Comparison of ENCODE assay signal across 8 mouse cellular contexts in the genomic region with DNA sequence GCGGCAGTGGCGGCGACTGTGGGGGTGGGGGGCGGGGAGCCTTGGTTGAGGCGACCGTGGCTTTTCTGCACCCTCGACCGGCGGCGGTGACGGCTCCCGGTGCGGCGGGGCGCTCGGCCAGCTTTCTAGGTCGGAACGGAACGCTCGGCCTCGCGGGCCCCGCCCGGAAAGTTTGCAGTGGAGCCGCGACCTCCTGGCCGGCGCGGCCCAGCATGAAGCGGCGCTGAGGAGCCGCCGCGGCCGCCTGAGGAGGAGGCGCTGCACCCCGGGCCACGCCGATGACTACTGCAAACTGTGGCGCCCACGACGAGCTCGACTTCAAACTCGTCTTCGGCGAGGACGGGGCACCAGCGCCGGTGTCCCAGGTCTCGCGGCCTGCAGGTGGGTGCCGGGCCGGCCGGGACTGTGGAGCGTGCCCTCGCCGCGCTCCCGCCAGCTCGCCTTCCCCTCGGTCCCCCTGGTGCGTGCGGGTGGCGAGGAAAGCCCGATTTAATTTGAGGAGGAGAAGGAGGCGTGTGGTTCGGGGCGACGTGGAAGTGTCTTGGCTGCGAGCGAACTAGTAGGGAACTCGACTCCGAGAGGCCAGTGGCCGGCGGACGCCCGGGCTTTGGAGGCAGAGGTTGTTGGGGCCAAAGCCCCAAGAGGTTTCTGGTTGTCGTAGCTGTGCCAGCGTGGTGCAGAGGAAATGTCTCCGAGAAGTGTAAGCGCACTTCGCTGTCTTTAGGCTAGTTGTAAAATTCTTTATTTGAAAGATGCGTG. TPM values are rescaled to one million over a fixed set of nuclear protein-coding genes. Genes with fewer than 3 reads are reported as not detected.
DNase-seq lines count a peak whose midpoint lies in the region; ATAC-seq and TF ChIP-seq lines count a peak whose summit lies in the region.

No protein-coding gene starts in this region.

- peak; percentile 84 for ATAC-seq in forebrain, embryonic 11.5 days (replicated peaks; ENCODE audit: low FRiP score)
- peak; percentile 89 for ATAC-seq in hindbrain, embryonic 13.5 days (ENCODE audit: low FRiP score)
- ATAC-seq in lung, embryonic 14.5 days (ENCODE audit: insufficient read depth), result peak; percentile 86
- ATAC-seq in neural tube, embryonic 15.5 days (ENCODE audit: low FRiP score), result peak; percentile 84

- WGBS in forebrain, embryonic 11.5 days, result 0% methylated on average over 77 of the region's 83 CpGs
- under 1% methylated on average over 69 of the region's 83 CpGs for WGBS in hindbrain, embryonic 13.5 days
- WGBS in lung, embryonic 14.5 days, result under 1% methylated on average over 68 of the region's 83 CpGs
- under 1% methylated on average over 79 of the region's 83 CpGs for WGBS in neural tube, embryonic 15.5 days

- H3K27me3 ChIP-seq in forebrain, embryonic 11.5 days (ENCODE audit: control insufficient read depth, insufficient read depth, low read length), result no peaks in the 10 kb centered on the region
- no peaks in the 10 kb centered on the region for H3K27me3 ChIP-seq in hindbrain, embryonic 13.5 days
- H3K27me3 ChIP-seq in lung, embryonic 14.5 days (ENCODE audit: insufficient read depth, low read length), result no peaks in the 10 kb centered on the region
- no peaks in the 10 kb centered on the region for H3K27me3 ChIP-seq in neural tube, embryonic 15.5 days (replicated peaks)

- peak overlapping the region; percentile 86 for H3K4me3 ChIP-seq in forebrain, embryonic 11.5 days (ENCODE audit: low read depth, low read length)
- peak overlapping the region; percentile 84 for H3K4me3 ChIP-seq in hindbrain, embryonic 13.5 days
- H3K4me3 ChIP-seq in lung, embryonic 14.5 days (ENCODE audit: low read depth, low read length), result peak overlapping the region; percentile 87
- peak overlapping the region; percentile 94 for H3K4me3 ChIP-seq in neural tube, embryonic 15.5 days (replicated peaks)

- H3K27ac ChIP-seq in forebrain, embryonic 11.5 days (ENCODE audit: low read depth, low read length), result peak overlapping the region; percentile 86
- H3K27ac ChIP-seq in hindbrain, embryonic 13.5 days, result peak overlapping the region; percentile 92
- peak overlapping the region; percentile 96 for H3K27ac ChIP-seq in lung, embryonic 14.5 days (ENCODE audit: low read depth)
- peak overlapping the region; percentile 93 for H3K27ac ChIP-seq in neural tube, embryonic 15.5 days (replicated peaks)

- no peaks in the 10 kb centered on the region for H3K36me3 ChIP-seq in forebrain, embryonic 11.5 days (ENCODE audit: control insufficient read depth, insufficient read depth, low read length)
- H3K36me3 ChIP-seq in hindbrain, embryonic 13.5 days, result no peaks in the 10 kb centered on the region
- no peaks in the 10 kb centered on the region for H3K36me3 ChIP-seq in lung, embryonic 14.5 days (ENCODE audit: insufficient read depth)
- H3K36me3 ChIP-seq in neural tube, embryonic 15.5 days, result no peaks in the 10 kb centered on the region

- H3K9ac ChIP-seq in forebrain, embryonic 11.5 days (ENCODE audit: low read length), result peak overlapping the region; percentile 81
- peak overlapping the region; percentile 85 for H3K9ac ChIP-seq in hindbrain, embryonic 13.5 days
- H3K9ac ChIP-seq in lung, embryonic 14.5 days, result peak overlapping the region; percentile 88
- H3K9ac ChIP-seq in neural tube, embryonic 15.5 days (replicated peaks), result peak overlapping the region; percentile 82

- DNase-seq in ovary, adult 18-20 months (ENCODE audit: low spot score), result peak; percentile 42
- no peak for DNase-seq in ovary, postnatal 36 days (ENCODE audit: low spot score)
- DNase-seq in adrenal gland, postnatal 10 days, result peak; percentile 76
- DNase-seq in forebrain, embryonic 11.5 days (ENCODE audit: low spot score), result peak; percentile 85
- DNase-seq in lung, embryonic 14.5 days, result peak; percentile 76
- no peak for DNase-seq in thymus, postnatal 36 days

- H3K9me3 ChIP-seq in forebrain, embryonic 11.5 days (ENCODE audit: control insufficient read depth, low read length), result no peaks in the 10 kb centered on the region
- no peaks in the 10 kb centered on the region for H3K9me3 ChIP-seq in hindbrain, embryonic 13.5 days
- no peaks in the 10 kb centered on the region for H3K9me3 ChIP-seq in lung, embryonic 14.5 days (ENCODE audit: low read depth, low read length)
- H3K9me3 ChIP-seq in neural tube, embryonic 15.5 days (replicated peaks), result no peaks in the 10 kb centered on the region

- peak overlapping the region; percentile 49 for H3K4me2 ChIP-seq in forebrain, embryonic 11.5 days (ENCODE audit: low read depth, low read length, severe bottlenecking)
- peak overlapping the region; percentile 73 for H3K4me2 ChIP-seq in hindbrain, embryonic 13.5 days
- peak overlapping the region; percentile 69 for H3K4me2 ChIP-seq in lung, embryonic 14.5 days
- peak overlapping the region; percentile 88 for H3K4me2 ChIP-seq in neural tube, embryonic 15.5 days

- no peak for TF ChIP-seq CTCF in lung, embryonic 14.5 days (IDR thresholded peaks at IDR 0.05; ENCODE audit: low read depth)

- no peaks in the 10 kb centered on the region; the same call in 1 of the 2 replicates for H3K4me1 ChIP-seq in forebrain, embryonic 11.5 days (replicated peaks; ENCODE audit: control insufficient read depth, insufficient read depth, low read length)
- peaks cover 32% of the 10 kb centered on the region for H3K4me1 ChIP-seq in hindbrain, embryonic 13.5 days (replicated peaks)
- 0 out of 2 replicates have a peak, but pooled peaks cover 12% of the 10 kb centered on the region for H3K4me1 ChIP-seq in lung, embryonic 14.5 days (ENCODE audit: insufficient read depth)
- H3K4me1 ChIP-seq in neural tube, embryonic 15.5 days, result peaks cover 32% of the 10 kb centered on the region

RNA-seq across cellular contexts. Expression of gene Nfatc3, which starts 1.2 kb away (rescaled TPM):
- 10 to 100 TPM; 39.1 to 47.7 TPM for total RNA-seq in adrenal gland, postnatal 10 days (2021)
- polyA plus RNA-seq in forebrain, embryonic 11.5 days (2014; fragmentation: Nextera tagmentation; extraction: Ambion mirVana), result 4.5 and 5.3 TPM in 2 replicates
- 4.1 and 4.7 TPM in 2 replicates for polyA plus RNA-seq in hindbrain, embryonic 13.5 days (2015; fragmentation: Nextera tagmentation; extraction: Ambion mirVana)
- 7.1 and 7.6 TPM in 2 replicates for polyA plus RNA-seq in lung, embryonic 14.5 days (2014; fragmentation: Nextera tagmentation; extraction: Ambion mirVana)
- polyA plus RNA-seq in neural tube, embryonic 15.5 days (2015; fragmentation: Nextera tagmentation; extraction: Ambion mirVana), result 3.5 and 4.4 TPM in 2 replicates

RNA-seq across cellular contexts. Expression of gene Ddx28, which starts 48.1 kb away (rescaled TPM):
- 10 to 100 TPM; 13.1 to 16.2 TPM for total RNA-seq in adrenal gland, postnatal 10 days (2021)
- 21.0 and 22.4 TPM in 2 replicates for polyA plus RNA-seq in forebrain, embryonic 11.5 days (2014; fragmentation: Nextera tagmentation; extraction: Ambion mirVana)
- 21.4 and 22.5 TPM in 2 replicates for polyA plus RNA-seq in hindbrain, embryonic 13.5 days (2015; fragmentation: Nextera tagmentation; extraction: Ambion mirVana)
- polyA plus RNA-seq in lung, embryonic 14.5 days (2014; fragmentation: Nextera tagmentation; extraction: Ambion mirVana), result 19.1 and 19.5 TPM in 2 replicates
- 20.8 and 20.9 TPM in 2 replicates for polyA plus RNA-seq in neural tube, embryonic 15.5 days (2015; fragmentation: Nextera tagmentation; extraction: Ambion mirVana)

RNA-seq across cellular contexts. Expression of gene Dpep2nb, which starts 54.0 kb away (rescaled TPM):
- not detected for total RNA-seq in adrenal gland, postnatal 10 days (2021)
- not detected in 2 replicates for polyA plus RNA-seq in forebrain, embryonic 11.5 days (2014; fragmentation: Nextera tagmentation; extraction: Ambion mirVana)
- polyA plus RNA-seq in hindbrain, embryonic 13.5 days (2015; fragmentation: Nextera tagmentation; extraction: Ambion mirVana), result 0.23 TPM in 1 of 2 replicates, not detected in the other
- polyA plus RNA-seq in lung, embryonic 14.5 days (2014; fragmentation: Nextera tagmentation; extraction: Ambion mirVana), result not detected in 2 replicates
- 0.14 TPM in 1 of 2 replicates, not detected in the other for polyA plus RNA-seq in neural tube, embryonic 15.5 days (2015; fragmentation: Nextera tagmentation; extraction: Ambion mirVana)

Comparison
In these comparisons a context has a peak if more than half of its experiments do, and no peak if none do; other contexts are left out.
1. DNase-seq: peak in ovary, adult 18-20 months (single experiment), adrenal gland, postnatal 10 days (single experiment), forebrain, embryonic 11.5 days (single experiment) and lung, embryonic 14.5 days (single experiment); none in ovary, postnatal 36 days (single experiment) and thymus, postnatal 36 days (0 of 2).
2. Peak in every context shown above with its lines, with median percentiles within 50 percentile points of each other: ATAC-seq, H3K27ac ChIP-seq, H3K4me2 ChIP-seq, H3K4me3 ChIP-seq and H3K9ac ChIP-seq.